Mouse (Mus musculus): Measurements from ENCODE around the gene Fbll1.
"Not testable (repeated sequence)": the region's sequence is repeated elsewhere in the genome, so short reads cannot be mapped to it uniquely, and the experiment has no call there.

Gene Fbll1

DNA sequence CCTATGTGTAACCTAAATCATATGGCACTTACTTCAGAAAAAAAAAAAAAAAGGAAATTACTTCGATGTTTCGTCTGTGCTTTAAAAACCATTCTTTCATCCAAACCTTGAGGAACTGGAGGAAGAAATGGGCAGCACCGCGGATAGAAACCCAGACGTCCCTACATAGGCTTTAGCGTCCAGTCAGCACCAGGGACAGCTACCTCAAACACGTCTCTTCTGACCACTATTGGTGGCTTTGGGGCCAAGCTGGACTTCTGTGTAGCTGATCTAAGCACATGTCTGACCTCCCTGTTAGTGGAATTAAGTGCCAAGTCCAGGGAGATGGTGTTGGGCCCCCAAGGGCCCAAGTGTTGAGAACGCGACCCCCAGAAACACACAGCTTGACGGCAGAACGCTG is at the start of gene Fbll1:
Fbll1 (minus strand) TSS at position 11 of the 400 bp plus-strand sequence.
- peak; percentile 8 to 16 for DNase-seq (ENCODE audit: low spot score in 2 of 2)

DNA sequence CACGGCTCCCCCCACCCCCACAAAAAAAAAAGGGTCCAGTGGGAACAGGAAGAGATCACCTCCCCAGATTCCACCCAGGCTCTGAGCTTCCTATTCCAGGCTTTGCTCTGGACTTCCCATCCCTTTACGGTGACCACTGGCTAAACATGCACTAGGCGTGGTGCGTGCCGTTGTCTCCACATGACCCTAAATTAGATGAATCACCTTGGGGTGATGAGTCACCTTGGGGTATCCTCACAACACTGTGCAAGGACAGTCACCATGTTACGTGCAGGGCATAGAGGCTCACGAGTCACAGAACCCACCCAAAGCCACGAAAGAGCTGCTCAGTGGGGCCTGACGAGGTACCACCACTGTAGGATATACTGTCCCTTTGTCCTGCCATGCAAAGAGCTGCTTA is 45.6 kb upstream of the Fbll1 start:
- no peak for DNase-seq (ENCODE audit: low spot score in 2 of 2)

DNA sequence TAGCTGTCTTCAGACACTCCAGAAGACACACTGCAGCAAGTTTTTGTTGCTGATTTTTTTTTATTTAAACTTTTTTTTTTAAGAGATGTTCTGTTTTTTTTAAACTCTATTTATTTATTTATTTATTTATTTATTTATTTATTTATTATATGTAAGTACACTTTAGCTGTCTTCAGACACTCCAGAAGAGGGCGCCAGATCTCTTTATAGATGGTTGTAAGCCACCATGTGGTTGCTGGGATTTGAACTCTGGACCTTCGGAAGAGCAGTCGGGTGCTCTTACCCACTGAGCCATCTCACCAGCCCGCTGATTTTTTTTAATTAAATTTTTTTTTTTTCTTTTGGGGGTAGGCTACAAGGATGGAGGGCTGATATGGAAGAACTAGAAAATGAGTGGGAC is 43.9 kb upstream of the Fbll1 start:
- DNase-seq (ENCODE audit: low spot score in 2 of 2): not testable (repeated sequence)

DNA sequence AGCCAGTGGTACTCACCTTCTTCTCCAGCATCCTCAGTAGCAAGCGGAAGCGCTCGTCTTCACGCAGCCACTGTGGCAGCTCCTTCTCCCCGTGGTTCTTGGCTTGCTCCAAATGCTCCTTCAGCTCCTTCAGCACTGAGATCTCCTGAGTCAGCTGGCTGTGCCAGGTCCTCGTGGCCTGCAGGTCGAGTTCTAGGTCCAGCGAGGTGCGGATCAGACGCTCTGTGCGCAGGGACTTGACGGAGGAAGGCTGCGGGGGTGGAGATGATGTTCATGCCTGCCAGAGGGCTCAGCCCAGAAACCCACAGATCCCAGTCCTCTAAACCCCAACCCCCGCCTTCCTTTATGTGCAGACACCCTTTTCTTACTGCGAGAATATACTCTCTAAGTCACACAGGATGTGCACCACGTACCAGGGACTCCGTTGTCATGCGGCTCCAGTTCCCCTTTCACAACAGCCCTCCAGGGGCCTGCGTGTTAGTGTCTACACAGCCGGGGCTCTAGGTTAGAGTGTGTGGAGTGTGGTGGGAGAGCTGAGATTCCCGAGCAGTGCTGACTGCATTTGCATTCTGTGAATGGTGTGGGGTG is 43.1 kb upstream of the Fbll1 start:
- DNase-seq (ENCODE audit: low spot score in 2 of 2): no peak

DNA sequence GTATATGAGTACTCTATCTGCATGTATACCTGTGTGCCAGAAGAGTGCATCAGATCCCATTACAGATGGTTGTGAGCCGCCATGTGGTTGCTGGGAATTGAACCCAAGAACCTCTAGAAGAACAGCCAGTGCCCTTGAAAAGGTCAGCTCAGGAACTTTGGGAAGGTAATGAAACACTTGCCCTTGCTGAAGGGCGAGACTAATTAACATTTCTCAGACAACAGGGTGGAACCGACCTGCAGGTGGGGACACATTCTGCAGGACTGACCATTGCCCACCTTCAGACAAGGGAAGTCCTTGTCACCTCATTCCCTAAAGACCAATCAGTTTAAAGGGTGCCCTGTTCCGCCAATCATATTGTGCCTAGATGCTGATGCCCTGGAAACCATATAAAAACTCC is 42.1 kb upstream of the Fbll1 start:
- not testable (repeated sequence) for DNase-seq (ENCODE audit: low spot score in 2 of 2)

DNA sequence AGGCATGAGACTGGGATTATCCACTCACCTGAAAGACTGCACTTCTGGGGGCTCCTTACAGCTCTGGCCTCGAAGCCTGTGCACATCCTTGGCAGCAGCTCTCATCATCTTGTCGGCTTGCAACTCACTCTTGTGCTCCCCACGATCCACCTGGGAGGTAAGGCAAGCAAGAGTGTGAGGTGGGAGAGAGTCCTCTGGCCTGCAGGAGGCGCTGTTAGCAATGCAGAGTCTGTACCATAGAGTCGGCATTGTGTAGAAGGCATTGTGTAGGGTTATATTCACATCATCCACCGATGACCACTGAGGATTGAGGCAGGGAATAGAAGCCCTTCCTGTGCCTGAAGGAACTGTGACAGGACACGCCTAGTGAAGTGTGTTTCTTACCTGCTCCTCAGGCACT is 41.6 kb upstream of the Fbll1 start:
- DNase-seq (ENCODE audit: low spot score in 2 of 2): no peak

DNA sequence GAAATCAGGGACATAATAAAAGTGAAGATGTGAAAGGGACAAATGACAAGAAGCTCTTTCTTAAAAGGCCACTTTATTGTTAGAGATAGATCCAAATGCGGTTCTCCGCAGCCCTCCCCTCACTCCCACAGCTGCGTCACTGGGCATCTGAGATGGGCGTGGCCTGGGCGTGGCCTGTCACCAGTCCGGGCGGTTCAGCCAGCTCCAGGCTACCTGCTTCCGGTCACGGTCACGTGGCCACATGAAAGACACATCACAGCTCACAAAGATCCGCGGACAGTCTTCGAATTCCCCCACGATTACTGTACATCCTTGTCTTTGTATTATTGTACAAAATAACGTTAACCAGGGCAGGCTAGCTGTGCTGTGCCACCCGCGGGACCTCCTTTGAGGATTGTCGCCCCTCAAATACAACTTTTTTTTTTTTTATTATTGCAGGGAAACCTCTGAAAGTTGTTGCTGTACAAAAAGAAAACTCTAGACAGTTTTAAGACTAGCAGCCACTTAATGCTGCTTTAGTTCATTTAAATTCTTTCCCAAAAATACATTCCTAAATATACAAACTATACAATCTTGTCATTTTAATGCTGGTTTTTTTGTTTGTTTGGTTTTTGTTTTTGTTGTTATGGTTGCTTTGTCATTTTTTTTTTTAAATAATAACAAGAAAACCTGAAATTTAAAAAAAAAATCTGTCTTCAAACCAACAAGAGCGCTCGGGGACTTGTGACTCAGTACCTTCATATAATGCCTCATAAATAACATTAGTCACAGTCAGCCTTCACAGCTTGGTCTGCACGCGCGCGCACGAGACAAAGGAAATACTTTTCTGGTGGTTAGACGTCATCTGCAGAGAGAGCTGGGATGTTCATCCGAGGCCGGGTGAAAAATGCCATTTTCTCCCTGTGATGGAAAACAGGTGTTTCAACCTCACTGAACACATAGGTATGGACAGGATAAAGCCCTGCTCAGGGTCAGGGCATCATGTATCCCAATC is 40.0 kb upstream of the Fbll1 start:
- peak; percentile 80 to 87 for DNase-seq (ENCODE audit: low spot score in 2 of 2)

DNA sequence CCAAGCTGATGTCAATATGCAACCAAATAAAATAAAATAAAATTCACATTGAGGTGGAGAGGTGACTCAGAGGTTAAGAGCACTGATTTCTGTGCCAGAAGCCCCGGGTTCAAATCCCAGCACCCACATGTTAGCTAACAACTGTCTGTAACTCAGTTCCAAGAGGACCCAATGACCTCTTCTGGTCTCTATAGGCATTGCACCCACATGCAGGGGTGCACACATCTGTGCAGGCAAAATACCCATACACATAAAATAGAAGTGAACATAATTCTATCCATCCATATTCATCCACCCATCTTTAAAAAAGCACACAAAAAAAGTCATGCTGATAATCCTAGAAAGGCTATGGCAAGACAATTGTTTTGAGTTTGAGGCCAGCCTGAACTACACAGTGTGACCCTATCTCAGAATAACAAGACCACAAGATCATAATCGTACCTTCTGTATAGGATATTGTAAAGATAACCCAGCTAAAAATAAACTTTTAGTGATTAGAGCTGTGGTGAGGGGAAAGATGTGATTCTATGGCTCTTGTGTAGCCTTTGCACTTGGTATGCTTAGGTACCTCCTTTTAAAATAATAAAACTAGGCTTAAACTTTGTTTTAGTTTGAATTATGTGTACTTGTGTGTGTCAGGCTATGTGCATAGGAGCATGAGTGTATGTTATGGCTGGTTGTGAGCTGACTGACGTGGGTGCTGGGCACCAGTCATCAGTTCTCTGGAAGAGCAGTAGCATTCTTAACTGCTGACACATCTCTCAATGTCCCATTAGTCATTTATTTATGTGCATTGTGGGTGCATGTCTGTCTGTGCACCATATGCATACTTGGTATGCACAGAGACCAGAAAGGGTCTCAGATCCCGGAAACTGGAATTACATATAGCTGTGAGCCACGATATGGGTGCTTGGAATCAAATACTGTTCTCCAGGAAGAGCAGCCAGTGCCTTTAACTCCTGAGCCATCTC is 38.8 kb upstream of the Fbll1 start:
- no peak for DNase-seq (ENCODE audit: low spot score in 2 of 2)

DNA sequence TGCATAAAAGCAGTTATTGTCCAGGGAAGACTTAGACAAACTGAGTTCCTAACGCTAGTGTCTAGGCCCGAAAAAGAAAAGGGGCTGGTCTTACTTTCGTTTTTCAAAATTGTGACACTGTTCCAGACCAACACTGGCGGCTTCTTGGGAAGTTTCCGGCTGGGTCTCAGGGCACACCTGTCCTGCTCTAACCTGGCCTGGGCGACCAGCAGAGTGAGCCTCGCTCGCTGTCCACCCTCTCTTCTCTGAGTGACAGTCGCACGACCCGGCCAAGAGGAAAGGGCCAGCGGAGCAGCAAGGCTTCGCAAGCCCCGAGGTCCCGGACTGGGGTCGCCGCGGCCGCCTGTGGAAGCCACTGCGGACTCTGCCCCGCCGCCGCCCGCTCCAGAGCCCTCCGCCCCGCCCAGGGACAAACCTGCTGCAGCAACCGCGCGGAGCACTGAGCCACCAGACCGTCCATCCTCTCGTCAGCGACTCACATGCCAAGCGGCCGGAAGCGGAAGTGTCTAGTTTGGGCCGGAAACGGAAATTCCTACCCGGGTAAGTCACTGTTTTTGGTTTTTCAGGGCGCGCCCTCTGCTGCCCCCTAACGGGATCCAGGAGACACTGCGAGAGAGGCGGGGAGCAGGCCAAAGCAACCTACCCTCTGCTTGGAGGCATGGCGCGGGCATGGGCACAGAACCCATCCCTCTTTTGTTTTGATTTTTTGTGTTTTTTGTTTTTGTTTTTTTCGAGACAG is 35.5 kb upstream of the Fbll1 start, which contains the start of gene Rars:
Rars (minus strand) TSS at position 485 of the 739 bp plus-strand sequence.
- peak; percentile 80 to 90 for DNase-seq (ENCODE audit: low spot score in 2 of 2)

DNA sequence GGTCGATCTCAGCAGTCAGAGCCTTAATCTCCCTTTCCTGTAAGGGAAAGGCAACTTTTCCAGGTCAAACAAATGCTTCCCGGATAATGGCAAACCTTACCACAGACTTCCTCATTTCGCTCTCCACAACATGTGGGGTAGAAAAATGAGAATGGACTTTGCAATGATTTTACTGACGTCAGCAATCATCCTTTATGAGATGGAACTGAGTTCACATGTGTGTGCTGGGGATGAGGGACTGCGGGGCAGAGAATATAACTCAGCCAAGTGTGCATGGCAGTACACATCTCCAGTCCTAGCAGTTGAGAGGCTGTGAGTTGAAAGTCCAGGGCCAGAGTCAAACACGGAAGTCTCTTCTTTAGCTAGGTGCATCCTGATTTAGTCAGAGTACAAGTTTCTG is 34.6 kb upstream of the Fbll1 start:
- DNase-seq (ENCODE audit: low spot score in 2 of 2): no peak

DNA sequence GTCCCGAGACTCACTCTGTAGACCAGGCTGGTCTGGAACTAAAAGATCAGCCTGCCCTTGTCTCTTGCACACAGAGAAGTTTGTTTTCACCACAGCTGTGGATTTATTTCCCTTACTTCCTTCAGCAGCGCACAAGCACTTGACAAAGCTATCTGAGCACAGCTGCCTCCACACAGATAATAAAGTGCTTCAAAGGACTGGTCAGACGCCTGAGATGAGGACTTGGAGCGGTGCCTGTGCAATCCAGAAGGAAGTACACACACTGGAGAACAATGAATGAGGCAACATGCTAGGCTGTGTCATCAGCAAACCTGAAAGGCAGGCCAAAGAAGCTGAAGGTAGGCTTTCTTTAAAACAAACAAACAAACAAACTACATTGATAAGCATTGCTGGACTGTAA is 33.5 kb upstream of the Fbll1 start:
- DNase-seq (ENCODE audit: low spot score in 2 of 2): no peak

DNA sequence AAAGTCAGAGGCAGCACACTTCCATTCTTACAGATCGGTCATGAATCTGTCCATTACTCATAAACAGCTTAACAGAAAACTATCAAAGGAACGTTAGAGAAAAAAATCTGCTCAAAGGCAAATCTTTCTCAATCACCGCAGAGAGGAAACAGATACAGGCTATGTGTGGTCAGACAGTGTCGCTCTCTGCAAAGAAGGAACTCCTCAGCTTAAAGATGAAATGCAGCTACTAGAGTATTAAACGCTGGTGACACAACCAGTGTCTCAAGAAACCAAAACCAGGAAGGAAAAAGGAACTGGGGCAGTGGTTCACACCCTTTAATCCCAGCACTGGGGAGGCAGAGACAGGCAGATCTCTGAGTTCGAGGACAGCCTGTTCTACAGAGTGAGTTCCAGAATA is 29.0 kb upstream of the Fbll1 start:
- no peak for DNase-seq (ENCODE audit: low spot score in 2 of 2)

DNA sequence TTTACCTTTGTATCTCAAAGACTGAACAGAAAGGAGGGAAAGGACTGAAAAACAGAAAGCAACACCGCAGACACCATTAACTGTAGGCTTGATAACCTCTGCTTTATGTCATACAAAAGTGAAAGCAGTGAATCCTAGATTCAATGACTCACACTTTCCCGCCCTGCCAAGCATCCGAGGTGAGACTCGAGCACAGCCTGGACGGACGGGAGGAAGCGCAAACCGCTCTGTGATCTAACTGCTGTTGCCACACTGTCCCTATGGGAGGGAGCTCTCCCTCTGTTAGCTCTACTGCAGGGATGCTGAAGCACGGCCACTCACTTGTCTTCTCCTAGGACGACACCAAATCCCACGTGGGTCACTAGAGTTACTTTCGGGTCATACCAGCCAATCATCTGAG is 17.6 kb upstream of the Fbll1 start:
- no peak for DNase-seq (ENCODE audit: low spot score in 2 of 2)

DNA sequence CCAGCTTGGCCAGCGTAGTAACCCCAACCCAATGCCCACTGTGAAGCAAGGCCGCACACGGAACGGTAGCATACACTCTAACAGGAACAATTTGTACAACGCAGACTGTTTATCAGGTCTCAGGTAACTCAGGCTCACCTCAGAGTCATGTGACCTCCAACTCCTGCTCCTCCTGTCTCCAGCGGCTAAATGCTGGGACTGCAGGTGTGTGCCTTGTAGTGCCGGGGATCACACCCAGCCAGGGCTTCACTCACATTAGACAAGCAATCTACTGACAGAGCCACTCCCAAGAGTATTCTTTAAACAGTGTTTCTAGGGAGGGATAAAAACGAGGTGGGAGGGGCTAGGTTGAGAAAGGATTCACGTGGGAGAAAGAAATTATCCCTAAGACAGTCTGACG is 12.8 kb upstream of the Fbll1 start:
- no peak for DNase-seq (ENCODE audit: low spot score in 2 of 2)

DNA sequence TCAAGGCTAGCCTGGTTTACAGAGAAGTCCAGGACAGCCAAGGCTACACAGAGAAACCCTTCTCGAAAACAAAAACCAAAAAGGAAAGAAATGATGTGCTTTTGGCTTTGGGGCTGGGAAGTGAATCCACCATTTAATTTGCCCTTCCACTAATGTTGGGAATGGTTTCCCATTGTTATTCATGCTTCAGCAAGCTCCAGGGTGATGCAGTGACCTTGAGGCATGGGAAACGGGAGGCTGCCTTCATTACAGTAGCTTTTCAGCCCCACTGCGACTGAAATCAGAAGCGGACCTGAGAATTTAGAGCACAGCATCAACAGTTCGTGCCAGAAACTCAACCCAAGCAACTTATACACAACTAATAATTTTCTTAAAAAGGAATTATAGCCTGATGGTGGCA is 2.6 kb upstream of the Fbll1 start:
- DNase-seq (ENCODE audit: low spot score in 2 of 2): no peak

DNA sequence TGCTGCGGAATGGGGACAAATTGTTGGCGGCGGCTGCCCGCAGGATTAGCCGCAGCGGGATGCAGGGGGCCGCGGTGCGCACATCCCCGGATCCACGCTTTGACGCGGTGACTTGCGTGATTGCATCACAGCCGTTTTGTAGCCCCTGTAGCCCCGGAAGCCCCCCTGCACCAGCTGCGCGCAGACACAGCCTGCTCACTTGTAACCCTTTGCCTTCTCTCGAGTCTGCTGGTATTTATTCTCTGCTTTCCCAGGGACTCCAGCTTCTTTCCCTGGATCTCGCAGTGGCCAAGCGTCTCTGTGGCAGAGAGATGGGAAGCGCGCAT is 226 bp downstream of the Fbll1 start:
- no peak for DNase-seq (ENCODE audit: low spot score in 2 of 2)

DNA sequence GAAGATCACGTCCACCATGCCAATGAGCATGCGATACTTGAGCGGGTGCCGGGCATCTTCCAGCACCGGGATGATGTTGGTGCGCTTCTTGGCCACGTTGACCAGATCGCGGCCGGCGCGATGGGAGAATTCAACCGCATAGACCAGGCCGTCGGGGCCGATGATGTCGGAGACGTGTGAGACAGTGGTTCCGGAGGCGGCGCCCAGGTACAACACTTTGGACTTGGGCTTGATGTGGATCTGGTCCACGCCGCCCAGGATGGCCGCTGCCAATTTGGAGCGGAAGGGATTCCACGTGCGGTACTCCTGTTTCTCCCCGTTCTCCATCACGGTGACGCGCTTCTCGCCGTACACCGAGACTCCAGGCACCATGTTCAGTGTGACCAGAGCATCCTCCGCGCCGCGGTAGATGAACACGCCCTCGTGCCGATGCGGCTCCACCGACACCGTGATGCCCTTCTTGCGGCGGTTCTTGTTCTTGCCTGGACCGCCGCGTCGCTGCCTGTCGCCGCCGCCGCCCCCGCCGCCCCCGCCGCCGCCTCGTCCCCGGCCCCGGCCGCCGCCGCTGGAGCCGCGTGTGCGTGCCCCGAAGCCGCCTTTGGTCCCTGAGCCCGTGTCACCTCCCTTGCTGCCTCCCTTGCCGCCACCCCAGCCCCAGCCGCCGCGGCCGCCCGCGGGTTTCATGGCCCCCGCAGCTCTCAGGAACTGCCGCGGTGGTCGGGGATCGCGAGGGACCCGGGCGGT is 761 bp downstream of the Fbll1 start:
- DNase-seq (ENCODE audit: low spot score in 2 of 2): no peak

DNA sequence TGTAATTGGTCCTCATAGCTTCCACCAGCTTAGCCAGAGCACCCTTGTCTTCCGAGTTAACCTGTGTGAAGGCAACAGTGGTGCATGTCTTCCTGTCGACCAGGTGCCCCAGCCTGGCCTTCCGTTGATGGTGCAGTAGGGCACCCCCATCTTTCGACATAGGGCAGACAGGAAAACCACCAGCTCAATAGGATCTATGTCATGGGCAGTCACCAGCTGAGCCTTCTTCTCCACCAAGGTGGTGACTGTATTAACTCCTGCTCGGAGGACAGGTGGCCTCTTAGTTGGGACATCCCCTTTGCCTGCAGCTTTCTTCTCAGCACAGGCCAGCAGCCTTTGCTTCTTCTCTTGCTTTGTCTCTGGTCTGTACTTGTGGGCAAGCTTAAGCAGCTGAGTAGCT is 5.9 kb downstream of the Fbll1 start:
- not testable (repeated sequence) for DNase-seq (ENCODE audit: low spot score in 2 of 2)

DNA sequence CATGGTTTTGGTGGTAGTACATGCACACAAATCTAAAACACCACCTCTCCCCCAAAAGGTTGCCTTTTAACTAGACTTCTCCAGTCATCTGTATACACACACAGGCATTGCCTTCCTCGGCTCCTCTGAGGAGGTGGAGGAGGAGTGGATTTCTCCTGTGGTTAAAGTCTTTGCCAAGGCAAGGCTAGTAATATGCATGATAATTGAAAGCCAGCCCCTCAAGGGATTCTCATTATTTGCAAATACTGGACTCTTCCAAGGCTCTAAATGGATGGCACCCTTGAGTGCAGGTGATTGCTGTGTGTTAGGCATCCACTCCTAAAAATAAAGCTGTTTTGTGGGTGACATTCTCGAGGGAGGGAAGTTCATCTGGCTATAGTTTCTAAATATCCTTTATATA is 10.2 kb downstream of the Fbll1 start:
- DNase-seq (ENCODE audit: low spot score in 2 of 2): no peak

DNA sequence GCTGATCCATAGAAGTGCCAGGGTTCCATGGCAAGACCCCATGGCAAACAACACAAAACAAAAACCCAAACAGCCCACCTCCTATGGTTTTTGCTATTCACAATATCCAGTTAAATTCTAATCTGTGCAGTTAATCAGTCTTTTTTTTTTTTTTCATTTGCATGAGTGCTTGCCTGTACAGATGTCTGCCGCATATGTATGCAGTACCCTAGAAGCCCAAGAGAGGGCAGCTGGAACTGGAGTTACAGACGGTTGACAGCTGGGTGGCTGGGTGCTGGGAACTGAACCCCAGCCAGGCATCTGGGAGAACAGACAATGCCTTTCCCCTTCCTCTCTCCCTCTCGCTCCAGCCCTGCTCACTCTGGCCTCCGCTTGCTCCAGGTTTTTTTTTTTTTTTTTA is 14.1 kb downstream of the Fbll1 start:
- DNase-seq (ENCODE audit: low spot score in 2 of 2): no peak

DNA sequence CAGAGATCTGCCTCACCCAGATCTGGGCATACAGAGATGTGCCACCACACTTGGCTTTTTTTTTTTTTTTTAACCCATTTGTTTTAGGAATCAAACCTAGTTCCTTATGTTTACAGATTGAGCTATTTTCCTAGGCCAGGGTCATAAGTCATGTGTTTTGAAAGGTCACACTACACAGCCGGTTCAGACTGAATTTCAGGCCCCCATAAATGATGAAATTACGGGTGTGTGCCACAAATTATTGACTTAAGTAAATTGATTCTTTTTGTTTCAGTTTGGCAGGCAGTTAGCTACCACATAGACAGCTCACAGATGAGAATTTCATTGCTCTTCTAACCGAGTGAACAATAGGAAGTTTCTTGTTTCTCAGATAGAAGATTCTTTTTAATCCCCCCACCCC is 14.7 kb downstream of the Fbll1 start:
- DNase-seq (ENCODE audit: low spot score in 2 of 2): no peak
